Mouse (Mus musculus): Measurements from ENCODE around the gene Olfr652. TPM values are rescaled to one million over a fixed set of nuclear protein-coding genes. Genes with fewer than 3 reads are reported as not detected.
A peak's percentile ranks its signal among the peaks of the same experiment; 100 is the strongest.

Olfr652 gene
- not detected in 2 replicates for polyA plus RNA-seq (2012; rRNA removed)

GRCm38 (mm10) chr7:104560601-104561000, at the start of gene Olfr652:
Olfr652 (plus strand) TSS chr7:104560901.
- Histone ChIP-seq H3K27ac (ENCODE audit: insufficient read depth, low read length) (no peak within 1 kb of the TSS), H3K4me1 (ENCODE audit: control insufficient read depth, insufficient read depth, low read length) (no peaks in the 10 kb centered on the region), H3K4me3 (ENCODE audit: insufficient read depth, low read length) (no peak within 1 kb of the TSS)
- TF ChIP-seq POLR2A (IDR thresholded peaks at IDR 0.05; ENCODE audit: extremely low read depth, insufficient read depth, low read length): no peak
- TF ChIP-seq CTCF (IDR thresholded peaks at IDR 0.05; ENCODE audit: extremely low read depth, insufficient read depth, low read length): no peak

DNA sequence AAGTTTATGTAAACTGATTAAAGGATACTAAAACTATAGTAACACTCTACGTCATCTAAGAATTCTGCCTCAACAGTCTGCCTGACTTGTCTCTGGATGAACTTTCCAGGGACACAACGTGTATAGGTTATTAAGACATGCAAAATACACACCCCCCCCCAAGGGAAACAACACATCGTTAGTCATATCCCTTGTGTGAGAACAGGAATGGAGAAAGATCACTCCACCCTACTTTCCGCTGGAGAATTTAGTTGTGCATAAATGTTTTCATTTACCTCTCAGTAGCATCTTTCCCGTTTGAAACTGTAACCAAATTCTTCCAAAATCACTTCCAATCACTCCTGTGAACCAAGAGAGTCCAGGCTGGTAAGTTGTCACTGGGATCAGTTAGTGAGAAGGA, 10.9 kb upstream of the Olfr652 start, which contains the start of gene Olfr651:
Gene Olfr651, plus strand, starts transcription at position 301 of the 400 bp plus-strand sequence.
- Histone ChIP-seq H3K4me1 (ENCODE audit: control insufficient read depth, insufficient read depth, low read length) (no peaks in the 10 kb centered on the region), H3K4me3 (ENCODE audit: insufficient read depth, low read length) (no peak within 1 kb of the TSS), H3K27ac (ENCODE audit: insufficient read depth, low read length) (no peak within 1 kb of the TSS)
- TF ChIP-seq POLR2A (IDR thresholded peaks at IDR 0.05; ENCODE audit: extremely low read depth, insufficient read depth, low read length) (no peak), CTCF (IDR thresholded peaks at IDR 0.05; ENCODE audit: extremely low read depth, insufficient read depth, low read length) (no peak)

DNA sequence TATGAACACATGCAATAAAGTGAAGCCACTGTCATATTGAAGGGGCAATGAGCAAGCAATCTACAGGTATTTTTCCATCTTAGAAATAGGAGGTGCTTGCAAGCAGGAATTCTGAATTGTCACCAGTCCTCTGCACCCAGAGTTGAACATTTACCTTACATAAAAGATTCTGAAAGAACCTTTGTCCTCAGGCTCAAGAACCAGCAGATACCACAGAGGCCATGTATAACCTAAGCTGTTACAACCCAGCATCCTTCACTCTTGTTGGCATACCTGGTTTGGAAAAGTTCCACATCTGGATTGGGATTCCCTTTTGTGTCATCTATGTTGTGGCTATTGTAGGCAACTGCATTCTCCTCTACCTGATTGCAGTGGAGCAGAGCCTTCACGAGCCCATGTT, 8.0 kb upstream of the Olfr652 start:
- TF ChIP-seq POLR2A (IDR thresholded peaks at IDR 0.05; ENCODE audit: extremely low read depth, insufficient read depth, low read length) (no peak), CTCF (IDR thresholded peaks at IDR 0.05; ENCODE audit: extremely low read depth, insufficient read depth, low read length) (no peak)
- Histone ChIP-seq H3K27ac (ENCODE audit: insufficient read depth, low read length) (no peak overlapping the region), H3K4me3 (ENCODE audit: insufficient read depth, low read length) (no peak overlapping the region), H3K4me1 (ENCODE audit: control insufficient read depth, insufficient read depth, low read length) (no peaks in the 10 kb centered on the region)

- H3K4me1 ChIP-seq (ENCODE audit: control insufficient read depth, insufficient read depth, low read length): no peaks in the 10 kb centered on the region
- TF ChIP-seq CTCF (IDR thresholded peaks at IDR 0.05; ENCODE audit: extremely low read depth, insufficient read depth, low read length) (no peak), POLR2A (IDR thresholded peaks at IDR 0.05; ENCODE audit: extremely low read depth, insufficient read depth, low read length) (no peak)
- H3K4me3 ChIP-seq (ENCODE audit: insufficient read depth, low read length): no peak within 1 kb of the TSS
- H3K27ac ChIP-seq (ENCODE audit: insufficient read depth, low read length): no peak within 1 kb of the TSS
Measured at GRCm38 (mm10) chr7:104577014-104577413, 16.3 kb downstream of the Olfr652 start, which contains the start of gene Olfr653. Olfr653 (plus strand) TSS chr7:104577314.

GRCm38 (mm10) chr7:104580846-104581245, 20.1 kb downstream of the Olfr652 start:
- TF ChIP-seq POLR2A (IDR thresholded peaks at IDR 0.05; ENCODE audit: extremely low read depth, insufficient read depth, low read length) (no peak), CTCF (IDR thresholded peaks at IDR 0.05; ENCODE audit: extremely low read depth, insufficient read depth, low read length) (no peak)
- no peak overlapping the region for H3K27ac ChIP-seq (ENCODE audit: insufficient read depth, low read length)
- no peak overlapping the region for H3K4me3 ChIP-seq (ENCODE audit: insufficient read depth, low read length)
- H3K4me1 ChIP-seq (ENCODE audit: control insufficient read depth, insufficient read depth, low read length): no peaks in the 10 kb centered on the region

- Histone ChIP-seq H3K4me3 (ENCODE audit: insufficient read depth, low read length) (no peak overlapping the region), H3K4me1 (ENCODE audit: control insufficient read depth, insufficient read depth, low read length) (no peaks in the 10 kb centered on the region), H3K27ac (ENCODE audit: insufficient read depth, low read length) (no peak overlapping the region)
- TF ChIP-seq CTCF (IDR thresholded peaks at IDR 0.05; ENCODE audit: extremely low read depth, insufficient read depth, low read length) (no peak), POLR2A (IDR thresholded peaks at IDR 0.05; ENCODE audit: extremely low read depth, insufficient read depth, low read length) (no peak)
Measured at GRCm38 (mm10) chr7:104581429-104581828, 20.7 kb downstream of the Olfr652 start.

GRCm38 (mm10) chr7:104586725-104587124, 26.0 kb downstream of the Olfr652 start, which contains the start of gene Olfr654:
Olfr654 (plus strand) TSS chr7:104587025.
- Histone ChIP-seq H3K27ac (ENCODE audit: insufficient read depth, low read length) (no peak within 1 kb of the TSS), H3K4me3 (ENCODE audit: insufficient read depth, low read length) (no peak within 1 kb of the TSS), H3K4me1 (ENCODE audit: control insufficient read depth, insufficient read depth, low read length) (no peaks in the 10 kb centered on the region)
- TF ChIP-seq POLR2A (IDR thresholded peaks at IDR 0.05; ENCODE audit: extremely low read depth, insufficient read depth, low read length): no peak
- TF ChIP-seq CTCF (IDR thresholded peaks at IDR 0.05; ENCODE audit: extremely low read depth, insufficient read depth, low read length): no peak

DNA sequence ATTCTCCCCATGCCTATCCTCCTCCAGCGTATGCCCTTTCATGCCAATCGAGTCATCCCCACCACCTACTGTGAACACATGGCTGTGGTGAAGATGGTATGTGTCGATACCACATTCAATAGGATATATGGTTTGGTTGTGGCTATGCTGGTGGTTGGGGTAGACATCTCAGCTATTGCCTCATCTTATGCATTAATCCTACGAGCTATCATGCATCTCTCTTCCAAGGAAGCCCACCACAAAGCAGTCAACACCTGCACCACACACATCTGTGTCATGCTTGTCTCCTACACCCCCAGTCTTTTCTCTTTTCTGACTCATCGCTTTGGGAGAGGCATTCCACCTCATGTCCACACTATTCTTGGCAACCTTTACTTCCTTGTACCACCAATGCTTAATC, 27.6 kb downstream of the Olfr652 start:
- Histone ChIP-seq H3K4me3 (ENCODE audit: insufficient read depth, low read length) (no peak overlapping the region), H3K27ac (ENCODE audit: insufficient read depth, low read length) (no peak overlapping the region), H3K4me1 (ENCODE audit: control insufficient read depth, insufficient read depth, low read length) (no peaks in the 10 kb centered on the region)
- TF ChIP-seq POLR2A (IDR thresholded peaks at IDR 0.05; ENCODE audit: extremely low read depth, insufficient read depth, low read length) (no peak), CTCF (IDR thresholded peaks at IDR 0.05; ENCODE audit: extremely low read depth, insufficient read depth, low read length) (no peak)

GRCm38 (mm10) chr7:104601679-104602078, 41.0 kb downstream of the Olfr652 start, which contains the start of gene Olfr655:
Olfr655 (minus strand) TSS chr7:104601779.
- Histone ChIP-seq H3K4me1 (ENCODE audit: control insufficient read depth, insufficient read depth, low read length) (no peaks in the 10 kb centered on the region), H3K27ac (ENCODE audit: insufficient read depth, low read length) (no peak within 1 kb of the TSS), H3K4me3 (ENCODE audit: insufficient read depth, low read length) (no peak within 1 kb of the TSS)
- no peak for TF ChIP-seq CTCF (IDR thresholded peaks at IDR 0.05; ENCODE audit: extremely low read depth, insufficient read depth, low read length)
- TF ChIP-seq POLR2A (IDR thresholded peaks at IDR 0.05; ENCODE audit: extremely low read depth, insufficient read depth, low read length): no peak

DNA sequence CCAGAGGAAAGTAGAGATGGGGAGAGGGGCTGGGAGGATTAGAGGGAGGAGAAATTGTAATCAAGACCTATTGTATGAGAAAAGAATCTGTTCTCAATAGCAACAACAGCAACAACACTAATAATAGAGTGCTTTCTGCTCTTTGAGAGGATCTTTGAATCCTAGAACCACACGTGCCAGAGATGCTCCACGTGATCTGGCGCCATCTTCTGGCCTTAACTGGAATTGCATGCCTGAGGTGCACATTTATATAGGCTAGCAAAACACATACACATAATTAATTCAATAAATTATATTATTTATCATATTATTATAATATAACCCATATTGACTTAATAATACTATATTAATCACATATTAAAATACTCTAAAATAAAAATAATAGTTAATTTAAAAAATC, 42.5 kb downstream of the Olfr652 start:
- Histone ChIP-seq H3K4me1 (ENCODE audit: control insufficient read depth, insufficient read depth, low read length) (no peaks in the 10 kb centered on the region), H3K27ac (ENCODE audit: insufficient read depth, low read length) (no peak overlapping the region), H3K4me3 (ENCODE audit: insufficient read depth, low read length) (no peak overlapping the region)
- TF ChIP-seq POLR2A (IDR thresholded peaks at IDR 0.05; ENCODE audit: extremely low read depth, insufficient read depth, low read length): no peak
- TF ChIP-seq CTCF (IDR thresholded peaks at IDR 0.05; ENCODE audit: extremely low read depth, insufficient read depth, low read length): peak; percentile 21; the same call in 1 of the 2 replicates
